Mouse (Mus musculus): ENCODE data around the gene Cfap54.

DNA sequence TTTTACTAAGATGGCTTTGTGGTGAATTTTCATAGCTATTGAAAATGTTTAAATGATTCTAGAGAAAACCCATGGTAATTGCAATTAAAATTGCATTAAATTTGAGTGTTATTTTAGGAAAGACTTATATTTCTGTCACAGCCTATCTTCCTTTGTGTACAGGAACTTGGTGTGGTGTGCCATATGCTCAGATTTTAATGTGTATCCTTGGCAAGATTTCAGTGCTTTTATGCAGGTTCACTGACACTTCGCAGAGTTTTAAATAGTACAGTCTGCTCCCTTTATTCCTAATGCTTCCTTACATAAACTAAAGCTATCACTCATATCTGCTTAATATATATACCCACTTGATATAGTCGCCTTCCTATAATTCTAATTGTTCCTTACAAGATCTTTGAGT is 90.8 kb downstream of the Cfap54 start:
- no peak for TF ChIP-seq POLR2A (IDR thresholded peaks at IDR 0.05; ENCODE audit: borderline replicate concordance, control insufficient read depth, low read depth, low read length)
- TF ChIP-seq CTCF (IDR thresholded peaks at IDR 0.05; ENCODE audit: control insufficient read depth, insufficient read depth, low read length): no peak

All from bone marrow, adult 2 months (tissue).